8 mouse cellular contexts compared by ENCODE assay signal in genomic region chr5:137569665-137570064, GRCm38 (mm10). TPM values are rescaled to one million over a fixed set of nuclear protein-coding genes. Genes with fewer than 3 reads are reported as not detected.
DNase-seq lines count a peak whose midpoint lies in the region; ATAC-seq lines count a peak whose summit lies in the region.

Tfr2 (plus strand) TSS chr5:137569840.

- H3K4me2 ChIP-seq in midbrain, embryonic 14.5 days (ENCODE audit: low read length), result no peak within 1 kb of the TSS
- no peak within 1 kb of the TSS for H3K4me2 ChIP-seq in midbrain, embryonic 13.5 days (replicated peaks)
- H3K4me2 ChIP-seq in heart, embryonic 13.5 days, result peak within 1 kb of the TSS; percentile 44
- H3K4me2 ChIP-seq in forebrain, embryonic 15.5 days (replicated peaks), result no peak within 1 kb of the TSS

- H3K36me3 ChIP-seq in midbrain, embryonic 14.5 days (ENCODE audit: control insufficient read depth, insufficient read depth, low read length), result peaks cover 23% of the 10 kb centered on the region
- H3K36me3 ChIP-seq in midbrain, embryonic 13.5 days, result peaks cover 25% of the 10 kb centered on the region
- no peaks in the 10 kb centered on the region for H3K36me3 ChIP-seq in heart, embryonic 13.5 days
- H3K36me3 ChIP-seq in forebrain, embryonic 15.5 days, result peaks cover 11% of the 10 kb centered on the region; the same call in 1 of the 2 replicates

- H3K4me1 ChIP-seq in midbrain, embryonic 14.5 days (ENCODE audit: control insufficient read depth, insufficient read depth, low read length), result 0 out of 2 replicates have a peak, but pooled peaks cover 2% of the 10 kb centered on the region
- H3K4me1 ChIP-seq in midbrain, embryonic 13.5 days (replicated peaks), result peaks cover 6% of the 10 kb centered on the region
- peaks cover 12% of the 10 kb centered on the region for H3K4me1 ChIP-seq in heart, embryonic 13.5 days
- peaks cover 5% of the 10 kb centered on the region for H3K4me1 ChIP-seq in forebrain, embryonic 15.5 days

- H3K9me3 ChIP-seq in midbrain, embryonic 14.5 days (ENCODE audit: control insufficient read depth, low read length), result no peaks in the 10 kb centered on the region
- H3K9me3 ChIP-seq in midbrain, embryonic 13.5 days, result no peaks in the 10 kb centered on the region
- H3K9me3 ChIP-seq in heart, embryonic 13.5 days, result no peaks in the 10 kb centered on the region
- H3K9me3 ChIP-seq in forebrain, embryonic 15.5 days, result no peaks in the 10 kb centered on the region

- no peak for ATAC-seq in midbrain, embryonic 14.5 days (ENCODE audit: low FRiP score, low TSS enrichment)
- no peak for ATAC-seq in midbrain, embryonic 13.5 days
- ATAC-seq in heart, embryonic 13.5 days (ENCODE audit: extremely low read depth, insufficient number of reproducible peaks, low FRiP score, low TSS enrichment), result peak; percentile 79
- ATAC-seq in megakaryocyte-erythroid progenitor cell, adult 5-6 weeks (replicated peaks; ENCODE audit: low FRiP score, low TSS enrichment, poor library complexity, severe bottlenecking), result peak; percentile 76
- no peak for ATAC-seq in forebrain, embryonic 15.5 days (replicated peaks)

- H3K27ac ChIP-seq in midbrain, embryonic 14.5 days (replicated peaks; ENCODE audit: low read depth, low read length), result no peak within 1 kb of the TSS
- H3K27ac ChIP-seq in midbrain, embryonic 13.5 days, result no peak within 1 kb of the TSS
- H3K27ac ChIP-seq in heart, embryonic 13.5 days (replicated peaks), result 0 out of 2 replicates have a peak within 1 kb of the TSS, but pooled peaks have one; percentile 24
- H3K27ac ChIP-seq in forebrain, embryonic 15.5 days (replicated peaks), result no peak within 1 kb of the TSS

- DNase-seq in midbrain, embryonic 14.5 days, result peak; percentile 8
- peak; percentile 59 to 77 for DNase-seq in adrenal gland, postnatal 36 days
- no peak for DNase-seq in layer of hippocampus, postnatal 25 days (ENCODE audit: extremely low spot score in 1 of 2, low spot score in 1 of 2)
- DNase-seq in thymus, postnatal 4 days, result peak; percentile 76

- H3K27me3 ChIP-seq in midbrain, embryonic 14.5 days (ENCODE audit: control insufficient read depth, insufficient read depth, low read length), result no peaks in the 10 kb centered on the region
- peaks cover 4% of the 10 kb centered on the region; the same call in 1 of the 2 replicates for H3K27me3 ChIP-seq in midbrain, embryonic 13.5 days
- H3K27me3 ChIP-seq in heart, embryonic 13.5 days (replicated peaks), result peaks cover 40% of the 10 kb centered on the region
- H3K27me3 ChIP-seq in forebrain, embryonic 15.5 days, result no peaks in the 10 kb centered on the region

- 39% methylated on average over 9 of the region's 9 CpGs for WGBS in midbrain, embryonic 14.5 days
- WGBS in midbrain, embryonic 13.5 days, result 33% methylated on average over 9 of the region's 9 CpGs
- WGBS in heart, embryonic 13.5 days, result 28% methylated on average over 9 of the region's 9 CpGs
- 41% methylated on average over 9 of the region's 9 CpGs for WGBS in forebrain, embryonic 15.5 days

- no peak within 1 kb of the TSS for H3K9ac ChIP-seq in midbrain, embryonic 14.5 days (replicated peaks; ENCODE audit: low read length)
- no peak within 1 kb of the TSS for H3K9ac ChIP-seq in midbrain, embryonic 13.5 days (replicated peaks)
- no peak within 1 kb of the TSS for H3K9ac ChIP-seq in heart, embryonic 13.5 days
- no peak within 1 kb of the TSS for H3K9ac ChIP-seq in forebrain, embryonic 15.5 days (replicated peaks)

- H3K4me3 ChIP-seq in midbrain, embryonic 14.5 days (replicated peaks; ENCODE audit: low read depth, low read length), result no peak within 1 kb of the TSS
- no peak within 1 kb of the TSS for H3K4me3 ChIP-seq in midbrain, embryonic 13.5 days (replicated peaks)
- H3K4me3 ChIP-seq in heart, embryonic 13.5 days, result no peak within 1 kb of the TSS; the same call in 1 of the 2 replicates
- H3K4me3 ChIP-seq in forebrain, embryonic 15.5 days, result no peak within 1 kb of the TSS

RNA-seq across cellular contexts. Expression of gene Tfr2, which starts in this region (rescaled TPM):
- 4.0 and 5.6 TPM in 2 replicates for polyA plus RNA-seq in midbrain, embryonic 14.5 days (2014; fragmentation: Nextera tagmentation; extraction: Ambion mirVana)
- 2.4 and 3.6 TPM in 2 replicates for polyA plus RNA-seq in midbrain, embryonic 13.5 days (2015; fragmentation: Nextera tagmentation; extraction: Ambion mirVana)
- total RNA-seq in adrenal gland, postnatal 36 days (2021), result 1 to 10 TPM in 1 of 2 experiments, under 1 TPM in 1; 0.95 to 1.1 TPM
- 0.59 and 2.5 TPM in 2 replicates for polyA plus RNA-seq in heart, embryonic 13.5 days (2015; fragmentation: Nextera tagmentation; extraction: Ambion mirVana)
- 10 to 100 TPM; 13.3 to 15.8 TPM for total RNA-seq in layer of hippocampus, postnatal 25 days (2021)
- total RNA-seq in megakaryocyte-erythroid progenitor cell, adult 5-6 weeks (2014; fragmentation: Nextera tagmentation), result 166 and 215 TPM in 2 replicates
- total RNA-seq in megakaryocyte-erythroid progenitor cell, adult 5-6 weeks (2017), result 94.7 and 144 TPM in 2 replicates
- 2.2 and 3.2 TPM in 2 replicates for polyA plus RNA-seq in forebrain, embryonic 15.5 days (2015; fragmentation: Nextera tagmentation; extraction: Ambion mirVana)

Comparison
In these comparisons a context has a peak if more than half of its experiments do, and no peak if none do; other contexts are left out.
1. RNA of gene Tfr2 (total RNA-seq): 94.7 to 215 TPM in megakaryocyte-erythroid progenitor cell, adult 5-6 weeks; 13.3 to 15.8 TPM in layer of hippocampus, postnatal 25 days and 0.95 to 1.1 TPM in adrenal gland, postnatal 36 days; every median in the first group is over 4 times any median in the second.
2. ATAC-seq: peak in heart, embryonic 13.5 days (single experiment) and megakaryocyte-erythroid progenitor cell, adult 5-6 weeks (single experiment); none in midbrain, embryonic 14.5 days (single experiment), midbrain, embryonic 13.5 days (single experiment) and forebrain, embryonic 15.5 days (single experiment).
3. DNase-seq: peak in midbrain, embryonic 14.5 days (single experiment), adrenal gland, postnatal 36 days (2 of 2) and thymus, postnatal 4 days (single experiment); none in layer of hippocampus, postnatal 25 days (0 of 2).